Mouse (Mus musculus): ENCODE results near the gene Tsg101. TPM values are rescaled to one million over a fixed set of nuclear protein-coding genes. Genes with fewer than 3 reads are reported as not detected.

Gene Tsg101
- total RNA-seq, 2 experiments from 2014 or later: 75.8 to 77.9 TPM

GRCm38 (mm10) chr7:46840326-46840725, 79.4 kb downstream of the Tsg101 start:
- no peak overlapping the region for H3K27ac ChIP-seq
- DNase-seq (ENCODE audit: low spot score in 2 of 2): no peak
- H3K4me3 ChIP-seq: no peak overlapping the region
- TF ChIP-seq CTCF (conservative IDR thresholded peaks at IDR 0.05): no peak

DNA sequence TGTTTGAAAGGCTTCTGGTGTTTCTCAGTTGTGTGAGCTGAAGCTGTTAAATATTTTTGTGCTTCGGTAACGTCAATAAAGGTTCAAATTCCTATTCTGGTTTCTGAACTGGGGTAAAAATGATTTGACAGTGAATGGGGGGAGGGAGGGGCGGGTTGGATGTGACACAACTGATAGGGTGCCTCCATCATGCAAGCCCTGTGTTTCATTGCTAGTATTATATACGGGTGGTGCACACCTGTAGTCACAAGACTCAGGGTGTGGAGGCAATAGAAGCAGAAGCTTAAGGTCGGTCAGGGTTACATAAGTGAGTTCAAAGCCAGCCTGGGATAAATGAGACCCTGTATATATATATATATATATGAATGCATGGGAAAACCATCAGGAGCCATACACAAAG, 79.9 kb downstream of the Tsg101 start:
- DNase-seq (ENCODE audit: low spot score in 2 of 2): no peak
- Histone ChIP-seq H3K4me3 (no peak overlapping the region), H3K27ac (peak overlapping the region; percentile 93)
- TF ChIP-seq CTCF (conservative IDR thresholded peaks at IDR 0.05): no peak

DNA sequence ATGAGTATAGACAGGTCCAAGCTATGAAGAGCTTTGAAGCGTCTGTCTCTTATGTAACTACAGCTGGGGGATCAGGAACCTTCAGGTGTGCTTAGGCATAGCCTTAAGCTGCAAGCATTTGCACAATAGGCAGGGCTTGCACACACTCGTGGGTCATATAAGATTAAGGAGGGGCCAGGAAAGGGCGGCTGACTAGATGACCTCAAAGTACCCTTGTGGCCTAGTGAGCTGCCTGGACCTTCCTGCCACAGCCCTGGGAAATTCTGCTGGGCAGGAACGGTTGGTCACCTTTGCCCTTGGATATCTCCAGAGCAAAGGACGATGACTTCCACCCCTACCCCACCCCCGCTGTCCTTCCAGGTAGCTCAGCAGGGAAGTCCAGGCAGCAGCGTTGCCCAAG, 80.3 kb downstream of the Tsg101 start:
- no peak for DNase-seq (ENCODE audit: low spot score in 2 of 2)
- H3K4me3 ChIP-seq: peak overlapping the region; percentile 3; the same call in 1 of the 2 replicates
- peak overlapping the region; percentile 93 for H3K27ac ChIP-seq
- TF ChIP-seq CTCF (conservative IDR thresholded peaks at IDR 0.05): no peak

Other genes starting within 250 kb of the Tsg101 start
- gene Tph1, start 247.4 kb downstream of the Tsg101 start, total RNA-seq (2021): under 1 TPM; 0.44 to 0.61 TPM
- 10 to 100 TPM; 11.0 to 11.2 TPM for gene Saal1, start 209.3 kb downstream of the Tsg101 start, total RNA-seq (2021)
- gene Saa3, start 204.3 kb downstream of the Tsg101 start, total RNA-seq (2021): not detected
- gene Saa4, start 187.4 kb downstream of the Tsg101 start, total RNA-seq (2021): not detected
- gene Saa1, start 177.0 kb downstream of the Tsg101 start, total RNA-seq (2021): not detected
- gene Saa2, start 168.2 kb downstream of the Tsg101 start, total RNA-seq (2021): not detected
- 10 to 100 TPM; 14.0 to 14.2 TPM for gene Hps5, start 123.9 kb downstream of the Tsg101 start, total RNA-seq (2021)
- 10 to 100 TPM; 35.0 to 36.1 TPM for gene Gtf2h1, start 123.9 kb downstream of the Tsg101 start, total RNA-seq (2021)
- gene Ldha, start 78.5 kb downstream of the Tsg101 start, total RNA-seq (2021): 100 to 1,000 TPM; 280 to 297 TPM
- gene Ldhc, start 58.8 kb downstream of the Tsg101 start, total RNA-seq (2021): not detected
- 10 to 100 TPM; 14.5 to 15.7 TPM for gene Uevld, start 38.6 kb upstream of the Tsg101 start, total RNA-seq (2021)
- gene Gm9999, start 63.6 kb upstream of the Tsg101 start, total RNA-seq (2021): not detected
- gene Spty2d1, start 88.4 kb upstream of the Tsg101 start, total RNA-seq (2021): 10 to 100 TPM; 15.4 to 16.0 TPM
- gene Tmem86a, start 130.6 kb upstream of the Tsg101 start, total RNA-seq (2021): 10 to 100 TPM in 1 of 2 experiments, 1 to 10 TPM in 1; 9.8 to 14.0 TPM
- 100 to 1,000 TPM; 104 to 107 TPM for gene Ptpn5, start 213.7 kb upstream of the Tsg101 start, total RNA-seq (2021)